Mouse (Mus musculus): Measurements from ENCODE around the gene Cog2. TPM values are rescaled to one million over a fixed set of nuclear protein-coding genes. Genes with fewer than 3 reads are reported as not detected.

The Cog2 gene
- polyA plus RNA-seq, 1 experiment from 2014 or later: 42.1 TPM

DNA sequence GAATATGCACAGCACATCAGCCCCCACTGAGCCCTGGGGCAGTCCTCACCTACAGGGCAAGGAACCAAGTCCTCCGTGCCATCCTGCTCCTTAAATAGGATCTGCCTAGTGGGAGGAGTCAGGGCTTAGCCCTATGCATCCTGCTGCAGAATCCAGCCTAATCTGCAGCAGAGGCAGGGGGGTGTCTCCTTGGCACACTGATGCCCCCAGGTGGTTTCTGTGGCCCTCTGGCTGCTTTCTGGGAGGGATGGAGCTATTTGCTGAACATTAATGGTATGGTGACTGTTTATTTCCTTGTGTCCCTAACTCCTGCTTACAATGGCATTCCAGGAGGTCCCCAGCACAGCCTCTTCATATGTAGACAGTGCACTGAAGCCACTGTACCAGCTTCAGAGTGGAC is 27.6 kb downstream of the Cog2 start:
- DNase-seq (ENCODE audit: low spot score, missing footprints) (no peak), ATAC-seq (ENCODE audit: low FRiP score) (no peak)
- Histone ChIP-seq H3K9me3 (ENCODE audit: control insufficient read depth, low read length) (no peaks in the 10 kb centered on the region), H3K4me1 (ENCODE audit: control insufficient read depth, insufficient read depth, low read length) (no peaks in the 10 kb centered on the region), H3K4me2 (no peak overlapping the region), H3K36me3 (ENCODE audit: control insufficient read depth, insufficient read depth, low read length) (peaks cover 24% of the 10 kb centered on the region), H3K9ac (ENCODE audit: low read length) (no peak overlapping the region), H3K27ac (ENCODE audit: low read depth, low read length) (no peak overlapping the region), H3K4me3 (ENCODE audit: low read depth, low read length) (no peak overlapping the region), H3K27me3 (ENCODE audit: control insufficient read depth, insufficient read depth, low read length) (no peaks in the 10 kb centered on the region)
- 78% methylated on average over 1 of the region's 1 CpGs for WGBS

DNA sequence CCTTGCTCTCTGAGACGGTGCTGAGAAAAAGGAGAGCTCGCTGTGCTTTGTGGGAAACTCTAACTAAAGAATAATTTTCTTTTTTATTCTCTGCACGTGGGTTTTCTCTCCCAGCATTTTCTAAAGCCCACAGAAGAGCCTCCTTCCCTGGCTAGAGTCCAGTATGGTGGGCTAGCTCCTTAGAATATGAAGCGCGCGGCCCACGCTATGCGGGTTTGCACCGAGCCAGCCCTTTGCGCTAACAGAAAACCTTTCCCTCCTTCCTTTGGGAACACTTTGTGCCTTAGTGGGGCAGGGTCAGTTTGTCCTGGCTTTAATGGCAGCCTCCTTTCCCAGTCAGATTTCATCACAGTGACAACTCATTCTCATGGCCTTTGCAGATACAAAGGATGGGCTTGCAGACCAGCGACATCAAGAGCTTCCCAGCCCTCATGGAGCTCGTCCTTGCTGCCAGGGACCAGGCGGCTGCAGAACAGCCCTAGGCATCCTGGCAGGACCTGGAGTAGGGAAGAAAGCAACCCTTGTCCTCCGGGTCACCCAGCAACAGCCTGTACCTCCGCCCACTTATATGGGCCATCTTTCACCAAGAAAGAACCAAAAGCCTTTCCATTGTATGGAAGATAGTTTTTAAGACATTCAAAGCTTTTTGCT is 30.6 kb downstream of the Cog2 start:
- no peak for ATAC-seq (ENCODE audit: low FRiP score)
- H3K36me3 ChIP-seq (ENCODE audit: control insufficient read depth, insufficient read depth, low read length): peaks cover 15% of the 10 kb centered on the region; the same call in 1 of the 2 replicates

DNA sequence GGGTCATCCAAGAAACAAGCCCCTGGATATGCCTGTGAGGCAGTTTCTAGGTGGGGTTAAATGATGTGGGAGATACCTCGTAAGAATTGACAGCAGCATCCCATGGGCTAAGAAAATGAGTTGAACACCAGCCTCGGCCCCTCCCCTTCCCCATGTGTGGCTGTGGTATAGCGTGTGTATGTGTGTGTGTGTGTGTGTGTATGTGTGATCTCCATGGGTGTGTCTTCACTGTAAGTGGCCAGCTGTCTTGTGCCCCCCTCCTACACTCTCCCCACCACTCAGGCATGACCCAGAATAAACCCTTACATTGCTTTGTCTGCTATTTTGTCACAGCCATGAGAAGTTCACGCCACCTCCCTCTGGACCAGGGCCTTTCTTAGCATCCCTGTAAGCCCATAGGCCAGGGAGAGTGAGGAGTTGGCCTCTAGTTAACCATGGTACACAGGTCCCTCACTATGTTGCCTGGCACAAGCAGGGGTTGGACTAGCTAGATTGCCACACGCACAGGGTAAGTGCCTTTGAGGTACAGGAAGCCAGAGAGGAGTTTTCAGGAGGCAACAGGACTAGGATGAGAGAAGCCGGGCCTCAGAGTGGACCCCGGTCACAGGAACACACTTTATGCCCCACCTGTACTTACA is 34.7 kb downstream of the Cog2 start:
- WGBS: 87% methylated on average over 7 of the region's 7 CpGs
- H3K4me3 ChIP-seq (ENCODE audit: low read depth, low read length): no peak overlapping the region
- ATAC-seq (ENCODE audit: low FRiP score): no peak

More for the DNA sequence above, 30.6 kb downstream of the Cog2 start:
- Histone ChIP-seq H3K4me2 (no peak overlapping the region), H3K27ac (ENCODE audit: low read depth, low read length) (no peak overlapping the region), H3K4me1 (ENCODE audit: control insufficient read depth, insufficient read depth, low read length) (no peaks in the 10 kb centered on the region), H3K9ac (ENCODE audit: low read length) (no peak overlapping the region), H3K9me3 (ENCODE audit: control insufficient read depth, low read length) (no peaks in the 10 kb centered on the region), H3K4me3 (ENCODE audit: low read depth, low read length) (no peak overlapping the region), H3K27me3 (ENCODE audit: control insufficient read depth, insufficient read depth, low read length) (no peaks in the 10 kb centered on the region)
- no peak for DNase-seq (ENCODE audit: low spot score, missing footprints)
- WGBS: 94% methylated on average over 15 of the region's 15 CpGs

DNA sequence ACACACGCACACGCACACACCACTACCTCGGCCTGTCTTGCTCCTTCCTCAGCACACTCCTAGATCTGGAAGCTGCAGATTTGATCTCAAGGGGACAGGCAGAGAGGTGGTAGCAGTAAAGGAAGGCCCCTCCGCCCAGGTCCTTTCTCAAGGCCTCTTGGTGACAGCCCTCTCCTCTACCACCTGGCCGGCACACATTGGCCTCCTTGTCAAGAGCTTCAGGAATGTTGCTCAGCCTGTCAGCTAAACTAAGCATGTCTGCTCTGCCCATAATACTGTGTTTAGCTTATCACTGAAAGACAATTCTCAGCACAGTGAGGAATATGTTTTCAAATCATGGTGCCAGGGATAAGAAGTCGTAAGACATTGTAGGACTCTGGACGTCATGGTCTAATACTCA is 35.6 kb downstream of the Cog2 start:
- no peaks in the 10 kb centered on the region for H3K9me3 ChIP-seq (ENCODE audit: control insufficient read depth, low read length)
- no peaks in the 10 kb centered on the region; the same call in 1 of the 2 replicates for H3K4me1 ChIP-seq (ENCODE audit: control insufficient read depth, insufficient read depth, low read length)
- H3K27me3 ChIP-seq (ENCODE audit: control insufficient read depth, insufficient read depth, low read length): no peaks in the 10 kb centered on the region
- no peak for ATAC-seq (ENCODE audit: low FRiP score)
- H3K36me3 ChIP-seq (ENCODE audit: control insufficient read depth, insufficient read depth, low read length): peaks cover 6% of the 10 kb centered on the region; the same call in 1 of the 2 replicates
- H3K4me2 ChIP-seq: no peak overlapping the region
- H3K27ac ChIP-seq (ENCODE audit: low read depth, low read length): no peak overlapping the region; the same call in 1 of the 2 replicates
- WGBS: 88% methylated on average over 7 of the region's 7 CpGs
- no peak overlapping the region for H3K4me3 ChIP-seq (ENCODE audit: low read depth, low read length)
- no peak overlapping the region for H3K9ac ChIP-seq (ENCODE audit: low read length)
- no peak for DNase-seq (ENCODE audit: low spot score, missing footprints)

More for the DNA sequence above, 34.7 kb downstream of the Cog2 start:
- DNase-seq (ENCODE audit: low spot score, missing footprints): no peak
- Histone ChIP-seq H3K9ac (ENCODE audit: low read length) (no peak overlapping the region), H3K36me3 (ENCODE audit: control insufficient read depth, insufficient read depth, low read length) (peaks cover 12% of the 10 kb centered on the region; the same call in 1 of the 2 replicates), H3K4me1 (ENCODE audit: control insufficient read depth, insufficient read depth, low read length) (no peaks in the 10 kb centered on the region; the same call in 1 of the 2 replicates), H3K9me3 (ENCODE audit: control insufficient read depth, low read length) (no peaks in the 10 kb centered on the region), H3K27me3 (ENCODE audit: control insufficient read depth, insufficient read depth, low read length) (no peaks in the 10 kb centered on the region), H3K4me2 (no peak overlapping the region), H3K27ac (ENCODE audit: low read depth, low read length) (no peak overlapping the region)

DNA sequence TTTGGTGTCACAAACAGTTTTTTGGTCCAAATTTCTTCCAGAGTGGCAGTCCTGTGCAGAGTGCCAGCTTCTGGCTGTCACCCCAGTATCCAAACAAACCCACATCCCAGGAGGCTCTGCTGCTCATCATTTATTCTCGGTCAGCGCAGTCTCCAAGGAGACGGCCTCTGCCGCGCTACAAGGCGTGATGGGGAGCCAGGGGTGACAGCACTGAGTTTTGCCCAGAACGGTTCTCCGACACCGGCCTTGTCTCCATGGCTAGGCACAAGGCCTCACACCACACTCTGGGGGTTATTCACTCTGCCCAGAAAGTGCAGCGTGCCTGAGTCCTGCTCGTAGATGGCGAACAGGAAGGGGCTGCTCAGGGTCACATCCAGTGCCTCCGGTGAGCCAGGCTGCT is 36.1 kb downstream of the Cog2 start:
- Histone ChIP-seq H3K9ac (ENCODE audit: low read length) (no peak overlapping the region), H3K4me2 (no peak overlapping the region), H3K4me3 (ENCODE audit: low read depth, low read length) (no peak overlapping the region), H3K27ac (ENCODE audit: low read depth, low read length) (no peak overlapping the region), H3K9me3 (ENCODE audit: control insufficient read depth, low read length) (no peaks in the 10 kb centered on the region), H3K4me1 (ENCODE audit: control insufficient read depth, insufficient read depth, low read length) (no peaks in the 10 kb centered on the region; the same call in 1 of the 2 replicates), H3K27me3 (ENCODE audit: control insufficient read depth, insufficient read depth, low read length) (no peaks in the 10 kb centered on the region), H3K36me3 (ENCODE audit: control insufficient read depth, insufficient read depth, low read length) (peaks cover 4% of the 10 kb centered on the region; the same call in 1 of the 2 replicates)
- DNase-seq (ENCODE audit: low spot score, missing footprints) (no peak), ATAC-seq (ENCODE audit: low FRiP score) (no peak)
- WGBS: 65% methylated on average over 13 of the region's 13 CpGs

DNA sequence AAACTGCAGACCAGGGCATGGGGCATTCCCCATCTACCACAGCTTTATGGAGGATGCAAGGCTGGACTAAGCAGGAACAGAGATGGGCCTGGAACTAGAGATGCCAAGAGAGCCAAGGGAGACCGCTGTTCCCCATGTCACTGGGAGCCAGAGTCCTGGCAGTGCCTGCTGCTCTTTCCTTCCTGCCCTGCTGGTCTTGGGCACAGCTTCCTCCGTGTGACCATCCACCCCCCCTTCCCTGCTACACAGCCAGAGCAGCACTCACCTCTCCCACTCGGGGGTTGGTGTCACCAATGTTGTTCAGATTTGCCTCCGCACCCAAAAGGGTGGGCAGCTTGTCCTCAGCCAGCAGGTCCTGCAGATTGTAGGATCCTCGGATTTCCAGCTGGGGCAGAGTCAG is 36.9 kb downstream of the Cog2 start:
- H3K36me3 ChIP-seq (ENCODE audit: control insufficient read depth, insufficient read depth, low read length): no peaks in the 10 kb centered on the region; the same call in 1 of the 2 replicates
- no peaks in the 10 kb centered on the region for H3K9me3 ChIP-seq (ENCODE audit: control insufficient read depth, low read length)
- DNase-seq (ENCODE audit: low spot score, missing footprints) (no peak), ATAC-seq (ENCODE audit: low FRiP score) (no peak)
- H3K4me3 ChIP-seq (ENCODE audit: low read depth, low read length): no peak overlapping the region
- no peak overlapping the region for H3K9ac ChIP-seq (ENCODE audit: low read length)
- no peak overlapping the region for H3K4me2 ChIP-seq
- 57% methylated on average over 5 of the region's 5 CpGs for WGBS
- H3K4me1 ChIP-seq (ENCODE audit: control insufficient read depth, insufficient read depth, low read length): no peaks in the 10 kb centered on the region; the same call in 1 of the 2 replicates
- H3K27ac ChIP-seq (ENCODE audit: low read depth, low read length): no peak overlapping the region
- no peaks in the 10 kb centered on the region for H3K27me3 ChIP-seq (ENCODE audit: control insufficient read depth, insufficient read depth, low read length)

DNA sequence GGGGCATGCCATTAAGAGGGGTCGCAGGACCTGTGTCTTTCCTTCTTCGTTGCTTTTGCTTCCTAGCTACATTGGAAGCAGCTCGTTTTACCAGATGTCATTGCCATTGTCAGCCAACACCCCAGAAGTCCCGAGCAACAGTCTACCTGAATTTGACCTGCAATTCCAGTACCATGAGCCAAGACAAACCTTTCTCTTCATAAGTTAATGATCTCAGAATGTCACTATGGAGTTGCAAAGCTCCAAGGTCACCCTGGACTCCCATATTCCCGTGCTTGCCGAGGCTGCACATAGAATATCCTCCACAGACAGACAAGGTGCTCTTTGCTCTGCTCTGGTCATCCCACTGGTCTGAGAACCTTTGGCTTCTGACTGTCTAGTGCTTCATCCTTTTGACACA is 46.6 kb downstream of the Cog2 start:
- Histone ChIP-seq H3K27ac (ENCODE audit: low read depth, low read length) (no peak overlapping the region), H3K4me2 (no peak overlapping the region), H3K4me1 (ENCODE audit: control insufficient read depth, insufficient read depth, low read length) (no peaks in the 10 kb centered on the region), H3K9ac (ENCODE audit: low read length) (no peak overlapping the region), H3K4me3 (ENCODE audit: low read depth, low read length) (no peak overlapping the region), H3K36me3 (ENCODE audit: control insufficient read depth, insufficient read depth, low read length) (no peaks in the 10 kb centered on the region), H3K9me3 (ENCODE audit: control insufficient read depth, low read length) (no peaks in the 10 kb centered on the region), H3K27me3 (ENCODE audit: control insufficient read depth, insufficient read depth, low read length) (no peaks in the 10 kb centered on the region)
- DNase-seq (ENCODE audit: low spot score, missing footprints): no peak
- no peak for ATAC-seq (ENCODE audit: low FRiP score)
- 84% methylated on average over 6 of the region's 6 CpGs for WGBS

DNA sequence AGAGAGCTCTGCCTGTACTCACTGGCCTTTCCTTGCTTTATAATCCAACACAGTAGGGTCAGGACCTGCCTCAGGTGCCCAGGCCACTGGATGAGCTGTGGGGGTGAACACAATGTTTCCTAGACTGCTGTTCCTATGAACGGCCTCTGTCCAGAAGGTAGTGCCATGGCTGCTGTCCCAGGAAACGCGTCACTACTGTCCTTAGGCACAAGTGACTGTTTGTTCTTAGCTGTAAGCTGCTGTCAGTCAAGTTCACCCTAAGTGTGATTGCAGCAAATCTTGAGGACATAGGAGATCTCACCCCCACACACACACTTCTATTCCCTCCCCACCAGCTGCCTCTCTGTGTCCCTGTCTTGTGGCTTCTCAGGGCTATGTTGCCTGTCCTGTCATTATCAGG is 47.0 kb downstream of the Cog2 start:
- no peaks in the 10 kb centered on the region for H3K4me1 ChIP-seq (ENCODE audit: control insufficient read depth, insufficient read depth, low read length)
- H3K27me3 ChIP-seq (ENCODE audit: control insufficient read depth, insufficient read depth, low read length): no peaks in the 10 kb centered on the region
- H3K4me3 ChIP-seq (ENCODE audit: low read depth, low read length): no peak overlapping the region
- no peaks in the 10 kb centered on the region for H3K36me3 ChIP-seq (ENCODE audit: control insufficient read depth, insufficient read depth, low read length)
- no peak for DNase-seq (ENCODE audit: low spot score, missing footprints)
- ATAC-seq (ENCODE audit: low FRiP score): no peak
- no peak overlapping the region for H3K9ac ChIP-seq (ENCODE audit: low read length)
- H3K9me3 ChIP-seq (ENCODE audit: control insufficient read depth, low read length): no peaks in the 10 kb centered on the region
- no peak overlapping the region for H3K27ac ChIP-seq (ENCODE audit: low read depth, low read length)
- H3K4me2 ChIP-seq: no peak overlapping the region
- 96% methylated on average over 3 of the region's 3 CpGs for WGBS

DNA sequence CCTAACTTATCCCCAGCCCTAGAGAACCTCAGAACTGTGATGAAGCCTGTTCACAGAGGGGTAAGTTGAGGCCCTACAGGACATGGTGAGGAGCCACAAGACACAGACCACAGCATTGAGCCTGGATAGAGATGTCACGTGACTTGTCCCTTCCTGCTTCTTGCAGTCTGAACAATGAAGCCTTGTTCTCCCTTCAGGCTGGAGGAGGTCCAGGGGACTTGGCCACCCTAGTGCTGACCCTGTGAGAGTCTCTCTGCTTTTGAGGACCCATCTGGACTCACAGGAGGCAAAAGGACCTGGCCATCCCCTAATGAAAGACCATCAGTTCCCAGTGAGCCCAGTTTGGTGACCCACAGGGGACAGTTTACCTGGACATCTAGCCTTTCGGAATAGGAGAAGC is 48.5 kb downstream of the Cog2 start:
- Histone ChIP-seq H3K4me3 (ENCODE audit: low read depth, low read length) (no peak overlapping the region), H3K27ac (ENCODE audit: low read depth, low read length) (no peak overlapping the region), H3K36me3 (ENCODE audit: control insufficient read depth, insufficient read depth, low read length) (no peaks in the 10 kb centered on the region), H3K4me2 (no peak overlapping the region), H3K9me3 (ENCODE audit: control insufficient read depth, low read length) (no peaks in the 10 kb centered on the region), H3K9ac (ENCODE audit: low read length) (no peak overlapping the region), H3K27me3 (ENCODE audit: control insufficient read depth, insufficient read depth, low read length) (no peaks in the 10 kb centered on the region), H3K4me1 (ENCODE audit: control insufficient read depth, insufficient read depth, low read length) (no peaks in the 10 kb centered on the region)
- WGBS: 77% methylated on average over 2 of the region's 2 CpGs
- DNase-seq (ENCODE audit: low spot score, missing footprints) (no peak), ATAC-seq (ENCODE audit: low FRiP score) (no peak)
